Mouse (Mus musculus): ENCODE data around the gene Reck.

The Reck gene

GRCm38 (mm10) chr4:43875160-43875918 lies at the start of gene Reck:
Gene Reck, plus strand, starts transcription at chr4:43875530.
- in situ Hi-C loops (cut with MboI, MseI) = no loop called here

- in situ Hi-C loops (cut with MboI, MseI) = no loop called here
Measured at GRCm38 (mm10) chr4:43828806-43829205, 46.5 kb upstream of the Reck start.

- in situ Hi-C loops (cut with MboI, MseI) = no loop called here
Measured at GRCm38 (mm10) chr4:43832031-43832430, 43.3 kb upstream of the Reck start.

- in situ Hi-C loops (cut with MboI, MseI) = no loop called here
Measured at GRCm38 (mm10) chr4:43833752-43834151, 41.6 kb upstream of the Reck start.

GRCm38 (mm10) chr4:43834749-43835148 lies 40.6 kb upstream of the Reck start:
- in situ Hi-C loops (cut with MboI, MseI) = loop anchor here (5.0 kb wide), 1 partner anchor 62 kb away; the partner anchor contains the start of gene Olfr159

- in situ Hi-C loops (cut with MboI, MseI) = loop anchor here (5.0 kb wide), 1 partner anchor 66 kb away; the partner anchor contains the start of gene Olfr159
Measured at GRCm38 (mm10) chr4:43838326-43838725, 37.0 kb upstream of the Reck start.

- in situ Hi-C loops (cut with MboI, MseI) = no loop called here
Measured at GRCm38 (mm10) chr4:43840101-43840500, 35.2 kb upstream of the Reck start, which contains the start of gene Olfr157. Gene Olfr157, minus strand, starts transcription at chr4:43840201.

- in situ Hi-C loops (cut with MboI, MseI) = loop anchor here (5.0 kb wide), 1 partner anchor 44 kb away; no protein-coding TSS in a partner anchor
Measured at GRCm38 (mm10) chr4:43851265-43851664, 24.1 kb upstream of the Reck start, which contains the start of gene Olfr155. Gene Olfr155, plus strand, starts transcription at chr4:43851565.

GRCm38 (mm10) chr4:43854101-43854500 lies 21.2 kb upstream of the Reck start:
- in situ Hi-C loops (cut with MboI, MseI) = loop anchor here (5.0 kb wide), 1 partner anchor 47 kb away; no protein-coding TSS in a partner anchor

GRCm38 (mm10) chr4:43859886-43860285 lies 15.4 kb upstream of the Reck start:
- in situ Hi-C loops (cut with MboI, MseI) = loop anchor here (5.0 kb wide), 1 partner anchor 93 kb away; no protein-coding TSS in a partner anchor

- in situ Hi-C loops (cut with MboI, MseI) = no loop called here
Measured at GRCm38 (mm10) chr4:43860744-43861519, 14.4 kb upstream of the Reck start.

- in situ Hi-C loops (cut with MboI, MseI) = no loop called here
Measured at GRCm38 (mm10) chr4:43863298-43863697, 12.0 kb upstream of the Reck start.

GRCm38 (mm10) chr4:43869821-43870220 lies 5.5 kb upstream of the Reck start:
- in situ Hi-C loops (cut with MboI, MseI) = no loop called here

- in situ Hi-C loops (cut with MboI, MseI) = no loop called here
Measured at GRCm38 (mm10) chr4:43874501-43874900, 829 bp upstream of the Reck start.

- in situ Hi-C loops (cut with MboI, MseI) = no loop called here
Measured at GRCm38 (mm10) chr4:43875919-43876411, 635 bp downstream of the Reck start.

GRCm38 (mm10) chr4:43877230-43877629 lies 1.9 kb downstream of the Reck start:
- in situ Hi-C loops (cut with MboI, MseI) = no loop called here

- in situ Hi-C loops (cut with MboI, MseI) = no loop called here
Measured at GRCm38 (mm10) chr4:43878121-43878776, 2.9 kb downstream of the Reck start.

GRCm38 (mm10) chr4:43879566-43879965 lies 4.2 kb downstream of the Reck start:
- in situ Hi-C loops (cut with MboI, MseI) = no loop called here

GRCm38 (mm10) chr4:43884196-43884595 lies 8.9 kb downstream of the Reck start:
- in situ Hi-C loops (cut with MboI, MseI) = no loop called here

- in situ Hi-C loops (cut with MboI, MseI) = loop anchor here (10.0 kb wide), 1 partner anchor 224 kb away; no protein-coding TSS in a partner anchor
Measured at GRCm38 (mm10) chr4:43891247-43891646, 15.9 kb downstream of the Reck start.

- in situ Hi-C loops (cut with MboI, MseI) = loop anchor here (10.0 kb wide), 1 partner anchor 218 kb away; no protein-coding TSS in a partner anchor
Measured at GRCm38 (mm10) chr4:43897209-43897608, 21.9 kb downstream of the Reck start.

All from T-helper 1 cell (primary cell).